Mouse (Mus musculus): ENCODE measurements around the gene March10. TPM values are rescaled to one million over a fixed set of nuclear protein-coding genes. Genes with fewer than 3 reads are reported as not detected.

The March10 gene
- polyA plus RNA-seq, 1 experiment from 2014 or later = not detected

GRCm38 (mm10) chr11:105371818-105372217 lies 84.7 kb downstream of the March10 start:
- no peaks in the 10 kb centered on the region for H3K9me3 ChIP-seq (ENCODE audit: control insufficient read depth, low read length)
- no peak overlapping the region for H3K4me2 ChIP-seq (replicated peaks; ENCODE audit: low read depth, low read length)
- no peak overlapping the region for H3K4me3 ChIP-seq (ENCODE audit: low read length)
- H3K27me3 ChIP-seq (ENCODE audit: control insufficient read depth, insufficient read depth, low read length) = no peaks in the 10 kb centered on the region
- ATAC-seq (ENCODE audit: low FRiP score, low TSS enrichment) = peak; percentile 36; the same call in 1 of the 2 replicates
- no peaks in the 10 kb centered on the region for H3K36me3 ChIP-seq (ENCODE audit: control insufficient read depth, insufficient read depth, low read length)
- no peak overlapping the region for H3K27ac ChIP-seq (ENCODE audit: low read depth, low read length)
- H3K9ac ChIP-seq (ENCODE audit: low read depth, low read length) = no peak overlapping the region
- peaks cover 14% of the 10 kb centered on the region; the same call in 1 of the 2 replicates for H3K4me1 ChIP-seq (ENCODE audit: control insufficient read depth, insufficient read depth, low read length)
- 64% methylated on average over 9 of the region's 9 CpGs for WGBS

- ATAC-seq (ENCODE audit: low FRiP score, low TSS enrichment) = no peak
- Histone ChIP-seq H3K4me2 (replicated peaks; ENCODE audit: low read depth, low read length) (no peak overlapping the region), H3K27me3 (ENCODE audit: control insufficient read depth, insufficient read depth, low read length) (no peaks in the 10 kb centered on the region), H3K9ac (ENCODE audit: low read depth, low read length) (no peak overlapping the region), H3K4me1 (ENCODE audit: control insufficient read depth, insufficient read depth, low read length) (peaks cover 13% of the 10 kb centered on the region), H3K4me3 (ENCODE audit: low read length) (no peak overlapping the region), H3K9me3 (ENCODE audit: control insufficient read depth, low read length) (no peaks in the 10 kb centered on the region), H3K36me3 (ENCODE audit: control insufficient read depth, insufficient read depth, low read length) (no peaks in the 10 kb centered on the region), H3K27ac (ENCODE audit: low read depth, low read length) (no peak overlapping the region)
- 82% methylated on average over 13 of the region's 13 CpGs for WGBS
These were observed 86.8 kb downstream of the March10 start for GRCm38 (mm10) chr11:105369526-105370386.

- no peak overlapping the region for H3K27ac ChIP-seq (ENCODE audit: low read depth, low read length)
- 84% methylated on average over 5 of the region's 5 CpGs for WGBS
- no peak overlapping the region for H3K4me2 ChIP-seq (replicated peaks; ENCODE audit: low read depth, low read length)
- peaks cover 6% of the 10 kb centered on the region for H3K4me1 ChIP-seq (ENCODE audit: control insufficient read depth, insufficient read depth, low read length)
- H3K9me3 ChIP-seq (ENCODE audit: control insufficient read depth, low read length) = no peaks in the 10 kb centered on the region
- H3K36me3 ChIP-seq (ENCODE audit: control insufficient read depth, insufficient read depth, low read length) = no peaks in the 10 kb centered on the region
- no peaks in the 10 kb centered on the region for H3K27me3 ChIP-seq (ENCODE audit: control insufficient read depth, insufficient read depth, low read length)
- no peak overlapping the region for H3K9ac ChIP-seq (ENCODE audit: low read depth, low read length)
- H3K4me3 ChIP-seq (ENCODE audit: low read length) = no peak overlapping the region
- no peak for ATAC-seq (ENCODE audit: low FRiP score, low TSS enrichment)
These were observed 87.7 kb downstream of the March10 start for GRCm38 (mm10) chr11:105368833-105369232.

GRCm38 (mm10) chr11:105367163-105367562 lies 89.4 kb downstream of the March10 start:
- ATAC-seq (ENCODE audit: low FRiP score, low TSS enrichment) = no peak
- no peak overlapping the region for H3K9ac ChIP-seq (ENCODE audit: low read depth, low read length)
- no peak overlapping the region for H3K4me2 ChIP-seq (replicated peaks; ENCODE audit: low read depth, low read length)
- no peaks in the 10 kb centered on the region for H3K9me3 ChIP-seq (ENCODE audit: control insufficient read depth, low read length)
- no peak overlapping the region for H3K4me3 ChIP-seq (ENCODE audit: low read length)
- 90% methylated on average over 3 of the region's 3 CpGs for WGBS
- H3K4me1 ChIP-seq (ENCODE audit: control insufficient read depth, insufficient read depth, low read length) = peaks cover 3% of the 10 kb centered on the region; the same call in 1 of the 2 replicates
- no peaks in the 10 kb centered on the region for H3K36me3 ChIP-seq (ENCODE audit: control insufficient read depth, insufficient read depth, low read length)
- H3K27ac ChIP-seq (ENCODE audit: low read depth, low read length) = no peak overlapping the region
- H3K27me3 ChIP-seq (ENCODE audit: control insufficient read depth, insufficient read depth, low read length) = no peaks in the 10 kb centered on the region

GRCm38 (mm10) chr11:105366051-105366450 lies 90.5 kb downstream of the March10 start:
- ATAC-seq (ENCODE audit: low FRiP score, low TSS enrichment) = no peak

GRCm38 (mm10) chr11:105365611-105366010 lies 90.9 kb downstream of the March10 start:
- Histone ChIP-seq H3K27me3 (ENCODE audit: control insufficient read depth, insufficient read depth, low read length) (no peaks in the 10 kb centered on the region), H3K9ac (ENCODE audit: low read depth, low read length) (no peak overlapping the region), H3K4me3 (ENCODE audit: low read length) (no peak overlapping the region), H3K9me3 (ENCODE audit: control insufficient read depth, low read length) (no peaks in the 10 kb centered on the region), H3K4me1 (ENCODE audit: control insufficient read depth, insufficient read depth, low read length) (peaks cover 3% of the 10 kb centered on the region; the same call in 1 of the 2 replicates), H3K36me3 (ENCODE audit: control insufficient read depth, insufficient read depth, low read length) (no peaks in the 10 kb centered on the region), H3K27ac (ENCODE audit: low read depth, low read length) (no peak overlapping the region), H3K4me2 (replicated peaks; ENCODE audit: low read depth, low read length) (no peak overlapping the region)
- 87% methylated on average over 3 of the region's 3 CpGs for WGBS
- no peak for ATAC-seq (ENCODE audit: low FRiP score, low TSS enrichment)

More at GRCm38 (mm10) chr11:105366051-105366450, 90.5 kb downstream of the March10 start:
- Histone ChIP-seq H3K4me3 (ENCODE audit: low read length) (no peak overlapping the region), H3K4me1 (ENCODE audit: control insufficient read depth, insufficient read depth, low read length) (peaks cover 3% of the 10 kb centered on the region; the same call in 1 of the 2 replicates), H3K9me3 (ENCODE audit: control insufficient read depth, low read length) (no peaks in the 10 kb centered on the region), H3K27ac (ENCODE audit: low read depth, low read length) (no peak overlapping the region), H3K4me2 (replicated peaks; ENCODE audit: low read depth, low read length) (no peak overlapping the region), H3K36me3 (ENCODE audit: control insufficient read depth, insufficient read depth, low read length) (no peaks in the 10 kb centered on the region), H3K9ac (ENCODE audit: low read depth, low read length) (no peak overlapping the region), H3K27me3 (ENCODE audit: control insufficient read depth, insufficient read depth, low read length) (no peaks in the 10 kb centered on the region)
- 77% methylated on average over 4 of the region's 4 CpGs for WGBS

- ATAC-seq (ENCODE audit: low FRiP score, low TSS enrichment) = no peak
- H3K27me3 ChIP-seq (ENCODE audit: control insufficient read depth, insufficient read depth, low read length) = no peaks in the 10 kb centered on the region
- WGBS = 25% methylated on average over 12 of the region's 12 CpGs
- H3K4me3 ChIP-seq (ENCODE audit: low read length) = no peak overlapping the region
- no peaks in the 10 kb centered on the region for H3K9me3 ChIP-seq (ENCODE audit: control insufficient read depth, low read length)
- H3K9ac ChIP-seq (ENCODE audit: low read depth, low read length) = no peak overlapping the region; the same call in 1 of the 2 replicates
- peaks cover 3% of the 10 kb centered on the region; the same call in 1 of the 2 replicates for H3K4me1 ChIP-seq (ENCODE audit: control insufficient read depth, insufficient read depth, low read length)
- no peaks in the 10 kb centered on the region for H3K36me3 ChIP-seq (ENCODE audit: control insufficient read depth, insufficient read depth, low read length)
- H3K4me2 ChIP-seq (replicated peaks; ENCODE audit: low read depth, low read length) = peak overlapping the region; percentile 10; the same call in 1 of the 2 replicates
- no peak overlapping the region; the same call in 1 of the 2 replicates for H3K27ac ChIP-seq (ENCODE audit: low read depth, low read length)
These were observed 92.0 kb downstream of the March10 start for GRCm38 (mm10) chr11:105364386-105365065.

- Histone ChIP-seq H3K9ac (ENCODE audit: low read depth, low read length) (peak overlapping the region; percentile 38; the same call in 1 of the 2 replicates), H3K4me1 (ENCODE audit: control insufficient read depth, insufficient read depth, low read length) (peaks cover 3% of the 10 kb centered on the region; the same call in 1 of the 2 replicates), H3K36me3 (ENCODE audit: control insufficient read depth, insufficient read depth, low read length) (no peaks in the 10 kb centered on the region), H3K27ac (ENCODE audit: low read depth, low read length) (no peak overlapping the region), H3K4me2 (replicated peaks; ENCODE audit: low read depth, low read length) (peak overlapping the region; percentile 69), H3K27me3 (ENCODE audit: control insufficient read depth, insufficient read depth, low read length) (no peaks in the 10 kb centered on the region), H3K4me3 (ENCODE audit: low read length) (peak overlapping the region; percentile 43), H3K9me3 (ENCODE audit: control insufficient read depth, low read length) (no peaks in the 10 kb centered on the region)
- ATAC-seq (ENCODE audit: low FRiP score, low TSS enrichment) = no peak
- 33% methylated on average over 12 of the region's 12 CpGs for WGBS
These were observed 92.7 kb downstream of the March10 start for GRCm38 (mm10) chr11:105363598-105364385.

Data from kidney, embryonic 14.5 days (tissue).